Mouse (Mus musculus): ENCODE results near the gene Zfr. TPM values are rescaled to one million over a fixed set of nuclear protein-coding genes. Genes with fewer than 3 reads are reported as not detected.
"Not testable (repeated sequence)": the region's sequence is repeated elsewhere in the genome, so short reads cannot be mapped to it uniquely, and the experiment has no call there.

Gene Zfr
- polyA plus RNA-seq, 1 experiment from 2014 or later: 156 TPM

DNA sequence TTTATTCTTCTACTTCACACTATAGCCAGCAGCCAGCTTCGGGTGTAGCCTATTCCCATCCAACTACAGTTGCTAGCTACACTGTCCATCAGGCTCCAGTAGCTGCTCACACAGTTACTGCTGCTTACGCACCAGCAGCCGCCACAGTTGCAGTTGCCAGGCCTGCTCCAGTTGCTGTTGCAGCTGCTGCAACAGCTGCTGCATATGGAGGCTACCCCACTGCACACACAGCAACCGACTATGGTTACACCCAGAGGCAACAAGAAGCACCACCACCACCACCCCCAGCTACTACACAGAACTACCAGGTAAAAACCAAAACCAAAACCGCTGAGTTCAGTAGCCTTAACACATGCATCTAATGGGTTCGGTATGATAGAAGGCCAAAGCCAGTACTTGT, 18.7 kb downstream of the Zfr start:
- WGBS: 89% methylated on average over 6 of the region's 6 CpGs
- Histone ChIP-seq H3K9me3 (ENCODE audit: control insufficient read depth, low read length) (no peaks in the 10 kb centered on the region), H3K4me2 (ENCODE audit: low read depth) (no peak overlapping the region), H3K27ac (ENCODE audit: low read depth, low read length) (no peak overlapping the region), H3K27me3 (ENCODE audit: control insufficient read depth, insufficient read depth, low read length) (no peaks in the 10 kb centered on the region), H3K9ac (ENCODE audit: low read length) (no peak overlapping the region), H3K4me3 (ENCODE audit: low read depth, low read length) (no peak overlapping the region), H3K4me1 (ENCODE audit: control insufficient read depth, insufficient read depth, low read length) (no peaks in the 10 kb centered on the region), H3K36me3 (ENCODE audit: control insufficient read depth, insufficient read depth, low read length) (no peaks in the 10 kb centered on the region; the same call in 1 of the 2 replicates)
- ATAC-seq (ENCODE audit: insufficient read depth, low FRiP score, low TSS enrichment): no peak
- DNase-seq (ENCODE audit: low spot score): no peak

- H3K27me3 ChIP-seq (ENCODE audit: control insufficient read depth, insufficient read depth, low read length): no peaks in the 10 kb centered on the region
- H3K27ac ChIP-seq (ENCODE audit: low read depth, low read length): no peak overlapping the region
- DNase-seq (ENCODE audit: low spot score): no peak
- 94% methylated on average over 8 of the region's 8 CpGs for WGBS
- H3K36me3 ChIP-seq (ENCODE audit: control insufficient read depth, insufficient read depth, low read length): peaks cover 2% of the 10 kb centered on the region; the same call in 1 of the 2 replicates
- no peak overlapping the region for H3K4me3 ChIP-seq (ENCODE audit: low read depth, low read length)
- no peak overlapping the region for H3K4me2 ChIP-seq (ENCODE audit: low read depth)
- no peak overlapping the region for H3K9ac ChIP-seq (ENCODE audit: low read length)
- no peaks in the 10 kb centered on the region for H3K4me1 ChIP-seq (ENCODE audit: control insufficient read depth, insufficient read depth, low read length)
- H3K9me3 ChIP-seq (ENCODE audit: control insufficient read depth, low read length): no peaks in the 10 kb centered on the region
- ATAC-seq (ENCODE audit: insufficient read depth, low FRiP score, low TSS enrichment): no peak
Measured at GRCm38 (mm10) chr15:12140985-12141729, 23.5 kb downstream of the Zfr start.

GRCm38 (mm10) chr15:12147423-12147822, 29.8 kb downstream of the Zfr start:
- H3K4me3 ChIP-seq (ENCODE audit: low read depth, low read length): no peak overlapping the region
- DNase-seq (ENCODE audit: low spot score) (no peak), ATAC-seq (ENCODE audit: insufficient read depth, low FRiP score, low TSS enrichment) (no peak)
- 92% methylated on average over 2 of the region's 2 CpGs for WGBS
- no peaks in the 10 kb centered on the region for H3K27me3 ChIP-seq (ENCODE audit: control insufficient read depth, insufficient read depth, low read length)
- H3K4me2 ChIP-seq (ENCODE audit: low read depth): no peak overlapping the region
- H3K27ac ChIP-seq (ENCODE audit: low read depth, low read length): no peak overlapping the region
- no peaks in the 10 kb centered on the region for H3K9me3 ChIP-seq (ENCODE audit: control insufficient read depth, low read length)
- H3K9ac ChIP-seq (ENCODE audit: low read length): no peak overlapping the region
- peaks cover 8% of the 10 kb centered on the region for H3K36me3 ChIP-seq (ENCODE audit: control insufficient read depth, insufficient read depth, low read length)
- H3K4me1 ChIP-seq (ENCODE audit: control insufficient read depth, insufficient read depth, low read length): no peaks in the 10 kb centered on the region

- H3K27me3 ChIP-seq (ENCODE audit: control insufficient read depth, insufficient read depth, low read length): no peaks in the 10 kb centered on the region
- 93% methylated on average over 6 of the region's 6 CpGs for whole genome bisulfite sequencing
- no peak overlapping the region for H3K4me2 ChIP-seq (ENCODE audit: low read depth)
- DNase-seq (ENCODE audit: low spot score): no peak
- no peak overlapping the region for H3K9ac ChIP-seq (ENCODE audit: low read length)
- no peaks in the 10 kb centered on the region for H3K9me3 ChIP-seq (ENCODE audit: control insufficient read depth, low read length)
- no peak overlapping the region for H3K27ac ChIP-seq (ENCODE audit: low read depth, low read length)
- H3K36me3 ChIP-seq (ENCODE audit: control insufficient read depth, insufficient read depth, low read length): peaks cover 10% of the 10 kb centered on the region
- no peak overlapping the region for H3K4me3 ChIP-seq (ENCODE audit: low read depth, low read length)
- no peak for ATAC-seq (ENCODE audit: insufficient read depth, low FRiP score, low TSS enrichment)
- no peaks in the 10 kb centered on the region for H3K4me1 ChIP-seq (ENCODE audit: control insufficient read depth, insufficient read depth, low read length)
Measured at GRCm38 (mm10) chr15:12149501-12149900, 31.9 kb downstream of the Zfr start.

GRCm38 (mm10) chr15:12153747-12154146, 36.1 kb downstream of the Zfr start:
- WGBS: 96% methylated on average over 3 of the region's 3 CpGs
- ATAC-seq (ENCODE audit: insufficient read depth, low FRiP score, low TSS enrichment) (no peak), DNase-seq (ENCODE audit: low spot score) (no peak)
- Histone ChIP-seq H3K27me3 (ENCODE audit: control insufficient read depth, insufficient read depth, low read length) (no peaks in the 10 kb centered on the region), H3K4me3 (ENCODE audit: low read depth, low read length) (no peak overlapping the region), H3K9me3 (ENCODE audit: control insufficient read depth, low read length) (no peaks in the 10 kb centered on the region), H3K27ac (ENCODE audit: low read depth, low read length) (no peak overlapping the region), H3K4me1 (ENCODE audit: control insufficient read depth, insufficient read depth, low read length) (no peaks in the 10 kb centered on the region), H3K9ac (ENCODE audit: low read length) (no peak overlapping the region), H3K4me2 (ENCODE audit: low read depth) (no peak overlapping the region), H3K36me3 (ENCODE audit: control insufficient read depth, insufficient read depth, low read length) (peaks cover 7% of the 10 kb centered on the region)

DNA sequence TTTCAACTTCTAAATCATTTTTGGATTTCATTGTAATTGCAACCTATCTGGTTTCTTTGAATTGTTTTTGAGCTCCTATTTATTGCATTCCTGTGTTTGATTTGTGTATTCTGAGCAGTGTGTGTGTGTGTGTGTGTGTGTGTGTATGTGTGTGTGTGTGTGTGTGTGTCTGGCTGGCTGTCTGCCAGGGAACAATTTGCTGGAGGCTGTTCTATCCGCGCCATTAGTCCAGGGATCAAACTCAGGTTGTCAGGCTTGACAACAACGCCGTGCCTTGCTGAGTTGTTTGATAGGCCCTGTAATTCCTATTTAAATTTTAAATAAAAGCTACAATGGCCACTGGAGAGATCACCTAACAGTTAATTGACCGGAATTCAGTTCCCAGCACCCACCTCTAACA, 60.5 kb downstream of the Zfr start:
- ATAC-seq (ENCODE audit: insufficient read depth, low FRiP score, low TSS enrichment) (no peak), DNase-seq (ENCODE audit: low spot score) (no peak)
- Histone ChIP-seq H3K4me3 (ENCODE audit: low read depth, low read length) (no peak overlapping the region), H3K9ac (ENCODE audit: low read length) (no peak overlapping the region), H3K27me3 (ENCODE audit: control insufficient read depth, insufficient read depth, low read length) (no peaks in the 10 kb centered on the region), H3K4me2 (ENCODE audit: low read depth) (no peak overlapping the region), H3K4me1 (ENCODE audit: control insufficient read depth, insufficient read depth, low read length) (no peaks in the 10 kb centered on the region), H3K27ac (ENCODE audit: low read depth, low read length) (no peak overlapping the region), H3K9me3 (ENCODE audit: control insufficient read depth, low read length) (no peaks in the 10 kb centered on the region), H3K36me3 (ENCODE audit: control insufficient read depth, insufficient read depth, low read length) (peaks cover 4% of the 10 kb centered on the region)
- 96% methylated on average over 5 of the region's 5 CpGs for WGBS

- not testable (repeated sequence) for H3K4me3 ChIP-seq (ENCODE audit: low read depth, low read length); H3K36me3 ChIP-seq (ENCODE audit: control insufficient read depth, insufficient read depth, low read length); H3K9me3 ChIP-seq (ENCODE audit: control insufficient read depth, low read length); H3K27ac ChIP-seq (ENCODE audit: low read depth, low read length); H3K4me2 ChIP-seq (ENCODE audit: low read depth); H3K9ac ChIP-seq (ENCODE audit: low read length); H3K4me1 ChIP-seq (ENCODE audit: control insufficient read depth, insufficient read depth, low read length); ATAC-seq (ENCODE audit: insufficient read depth, low FRiP score, low TSS enrichment); H3K27me3 ChIP-seq (ENCODE audit: control insufficient read depth, insufficient read depth, low read length); DNase-seq (ENCODE audit: low spot score)
- WGBS: 94% methylated on average over 12 of the region's 13 CpGs
Measured at GRCm38 (mm10) chr15:12181181-12181805, 63.7 kb downstream of the Zfr start.

DNA sequence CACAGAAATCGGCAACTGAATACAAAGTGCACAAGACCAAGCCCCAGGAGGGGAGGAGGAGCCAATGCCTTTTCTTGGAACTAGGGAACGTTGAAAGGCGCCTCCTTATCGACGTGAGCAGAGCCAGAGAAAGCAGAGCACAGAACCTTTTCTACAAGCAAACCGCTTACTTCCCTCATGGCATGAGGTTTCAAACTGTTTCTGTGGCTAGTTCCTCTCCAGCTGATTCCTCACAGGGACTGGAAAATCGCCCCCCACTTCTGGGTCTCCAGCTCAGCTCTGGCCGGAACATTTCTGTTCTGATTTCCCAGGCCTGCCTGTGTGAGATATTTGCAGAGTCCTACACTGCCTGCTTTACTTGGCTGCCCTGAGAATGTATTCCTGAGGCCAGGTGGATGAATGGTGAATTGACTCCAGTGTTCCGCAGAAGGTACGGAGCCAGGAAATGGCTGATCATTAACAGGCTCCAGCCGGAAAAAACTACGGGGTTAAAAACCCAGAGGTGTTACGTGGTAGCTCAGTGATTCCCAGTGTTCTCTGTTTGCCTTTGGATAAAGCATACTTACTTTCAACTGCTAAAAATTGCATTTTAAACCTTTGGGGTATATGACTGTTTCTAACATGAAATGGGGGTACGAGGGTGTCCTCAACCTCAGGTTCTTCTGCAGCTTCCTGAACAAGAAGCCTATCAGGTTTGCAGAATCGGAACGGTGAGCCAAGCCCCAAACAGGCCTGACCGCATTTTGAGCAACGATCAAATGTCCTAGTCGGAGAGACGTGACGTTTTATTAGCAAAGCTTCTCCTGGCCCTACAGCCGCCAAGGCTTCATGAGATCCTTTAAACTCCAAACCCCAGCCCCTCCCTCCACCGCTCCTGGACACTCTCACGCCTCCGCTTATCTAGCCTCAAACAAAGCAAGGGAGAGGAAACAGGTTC, 76.5 kb downstream of the Zfr start:
- no peak overlapping the region for H3K9ac ChIP-seq (ENCODE audit: low read length)
- 74% methylated on average over 25 of the region's 25 CpGs for WGBS

More for the DNA sequence above, 76.5 kb downstream of the Zfr start:
- Histone ChIP-seq H3K27me3 (ENCODE audit: control insufficient read depth, insufficient read depth, low read length) (no peaks in the 10 kb centered on the region), H3K9me3 (ENCODE audit: control insufficient read depth, low read length) (no peaks in the 10 kb centered on the region), H3K4me2 (ENCODE audit: low read depth) (no peak overlapping the region), H3K27ac (ENCODE audit: low read depth, low read length) (no peak overlapping the region), H3K4me1 (ENCODE audit: control insufficient read depth, insufficient read depth, low read length) (no peaks in the 10 kb centered on the region), H3K36me3 (ENCODE audit: control insufficient read depth, insufficient read depth, low read length) (peaks cover 2% of the 10 kb centered on the region; the same call in 1 of the 2 replicates), H3K4me3 (ENCODE audit: low read depth, low read length) (no peak overlapping the region)
- ATAC-seq (ENCODE audit: insufficient read depth, low FRiP score, low TSS enrichment) (no peak), DNase-seq (ENCODE audit: low spot score) (no peak)

All from neural tube, embryonic 11.5 days (tissue).